Mouse (Mus musculus): ENCODE data around the gene B4galt2.

B4galt2 gene

GRCm38 (mm10) chr4:117836204-117836767, 47.0 kb downstream of the B4galt2 start:
- peak; percentile 34 to 52 for DNase-seq (ENCODE audit: low read depth in 1 of 2, low spot score in 2 of 2)

- DNase-seq (ENCODE audit: low read depth in 1 of 2, low spot score in 2 of 2) = no peak
Observed at GRCm38 (mm10) chr4:117835531-117836111, 47.7 kb downstream of the B4galt2 start.

GRCm38 (mm10) chr4:117834845-117835530, 48.3 kb downstream of the B4galt2 start:
- no peak for DNase-seq (ENCODE audit: low read depth in 1 of 2, low spot score in 2 of 2)

GRCm38 (mm10) chr4:117834457-117834844, 48.8 kb downstream of the B4galt2 start, which contains the start of gene Slc6a9:
TSS of gene Slc6a9 (plus strand) at chr4:117834506.
- no peak for DNase-seq (ENCODE audit: low read depth in 1 of 2, low spot score in 2 of 2)

- DNase-seq (ENCODE audit: low read depth in 1 of 2, low spot score in 2 of 2) = no peak
Observed at GRCm38 (mm10) chr4:117831920-117832691, 51.2 kb downstream of the B4galt2 start.

DNA sequence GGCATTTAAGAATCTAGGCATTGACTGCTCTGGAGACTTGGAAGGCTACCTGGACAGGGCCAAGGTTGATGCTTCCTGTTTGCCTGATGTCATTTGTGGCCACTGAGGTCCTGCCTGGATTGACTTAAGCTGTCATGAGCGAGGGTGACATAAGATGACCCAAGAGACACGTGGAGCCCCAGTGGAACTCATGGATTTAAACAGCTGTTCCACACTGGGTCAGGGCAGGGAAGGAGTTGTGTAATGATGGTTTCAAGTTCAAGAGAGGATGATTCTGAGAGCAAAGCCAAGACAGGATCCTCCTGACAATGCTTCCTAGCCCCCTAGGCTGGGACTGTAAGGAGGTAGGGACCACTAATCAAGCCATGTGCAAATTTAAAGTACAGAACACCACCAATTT, 51.8 kb downstream of the B4galt2 start:
- DNase-seq (ENCODE audit: low read depth in 1 of 2, low spot score in 2 of 2) = no peak

DNA sequence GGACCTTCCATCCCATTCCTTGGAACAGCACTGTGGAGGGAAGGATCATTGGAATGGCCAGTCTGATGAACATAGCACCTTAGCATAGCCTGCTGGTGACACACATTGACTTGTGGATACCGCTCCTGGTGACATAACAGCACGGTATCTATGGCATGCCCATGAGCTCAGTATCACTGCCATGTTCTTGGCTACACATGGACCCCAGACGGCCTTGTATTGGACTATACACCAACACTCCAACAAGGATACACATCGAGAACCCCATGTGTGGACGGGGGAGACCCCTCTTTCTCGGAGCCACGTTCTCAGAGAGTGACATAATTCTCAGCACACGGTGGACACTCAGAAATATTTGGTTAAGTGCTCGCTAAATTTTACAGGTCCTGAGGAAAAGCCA, 52.5 kb downstream of the B4galt2 start:
- DNase-seq (ENCODE audit: low read depth in 1 of 2, low spot score in 2 of 2) = no peak

DNA sequence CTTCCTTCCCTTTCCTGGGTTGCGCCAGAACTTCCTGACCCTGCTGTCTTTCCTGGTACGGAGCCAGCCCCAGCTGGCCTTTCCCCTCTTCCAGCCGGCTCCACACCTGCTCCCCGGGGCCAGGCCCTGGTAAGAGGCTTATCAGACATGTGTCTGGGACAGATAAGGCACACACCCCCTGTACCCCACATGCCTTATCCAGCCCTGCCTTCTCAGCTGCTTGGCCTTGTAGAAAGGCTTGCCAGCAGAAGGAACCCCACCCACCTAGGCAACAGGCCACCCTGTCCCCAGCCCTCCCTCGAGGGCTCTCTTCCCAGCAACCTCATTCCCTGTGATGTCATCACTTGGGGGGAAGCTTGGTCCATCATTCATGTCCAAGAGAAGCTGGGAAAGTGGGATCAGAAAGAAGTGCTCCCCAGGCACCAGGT, 53.1 kb downstream of the B4galt2 start:
- DNase-seq (ENCODE audit: low read depth in 1 of 2, low spot score in 2 of 2) = no peak

GRCm38 (mm10) chr4:117829260-117830123, 53.8 kb downstream of the B4galt2 start:
- DNase-seq (ENCODE audit: low read depth in 1 of 2, low spot score in 2 of 2) = no peak

DNA sequence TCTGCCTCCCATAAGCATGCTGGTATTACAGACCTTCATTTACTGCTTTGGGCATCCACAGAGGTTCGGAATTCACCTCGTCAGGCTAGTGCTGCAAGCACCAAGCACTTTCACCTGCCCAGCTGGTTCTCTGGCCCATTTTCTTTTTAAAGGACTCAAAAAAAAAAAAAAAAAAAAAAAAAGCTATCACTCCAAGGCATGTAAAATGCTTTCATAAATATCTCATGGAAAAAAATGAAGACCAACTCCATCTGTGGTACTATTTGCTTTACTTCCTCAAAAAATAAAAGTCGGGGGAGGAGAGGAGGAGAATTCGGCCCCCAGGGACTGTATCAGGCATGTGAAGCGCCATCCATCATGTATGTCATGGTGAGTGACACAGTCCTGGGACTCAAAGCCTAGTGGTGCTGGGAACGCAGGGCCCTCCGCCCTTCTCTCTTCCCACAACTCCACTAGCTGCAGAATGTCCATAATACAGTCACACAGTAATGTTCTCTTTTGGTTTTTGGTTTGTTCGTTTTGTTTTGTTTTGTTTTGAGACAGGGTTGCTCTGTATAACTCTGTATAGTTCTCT, 54.6 kb downstream of the B4galt2 start:
- no peak for DNase-seq (ENCODE audit: low read depth in 1 of 2, low spot score in 2 of 2)
